Mouse (Mus musculus) embryonic stem cell, embryonic (primary cell): ENCODE results near the gene Galnt3.

ENCODE experiments used
- CTCF ChIA-PET, 4 experiments: fragments of 300-600 bp in 2 of 4; fragments of 350-600 bp in 2 of 4; sonication (Branson Sonifier 250); formaldehyde crosslinking; loops; one replicate each; lab custom pipeline; 2022; ENCODE audit warnings: inconsistent platforms in 2 of 4; lab: Charles Lee
- POLR2A ChIA-PET, 4 experiments: fragments of 300-600 bp in 2 of 4; fragments of 350-600 bp in 2 of 4; sonication (Branson Sonifier 250); formaldehyde crosslinking; loops; one replicate each; lab custom pipeline; 2022; ENCODE audit warnings: antibody characterized with exemption in 4 of 4, inconsistent platforms in 1 of 4; lab: Charles Lee

Galnt3 gene

GRCm38 (mm10) chr2:66041917-66042419, 82.8 kb downstream of the Galnt3 start:
- CTCF ChIA-PET = interaction anchor here in 3 of 4 experiments (0.6 to 1.0 kb wide), 9 partner anchors 20 to 1658 kb away, joined by 3 to 30 read pairs (median 3); no protein-coding TSS in a partner anchor
- POLR2A ChIA-PET = interaction anchor here in 1 of 4 experiments (0.6 to 1.3 kb wide), 4 partner anchors 10 to 428 kb away, joined by 3 to 4 read pairs (median 4); no protein-coding TSS in a partner anchor

- ChIA-PET CTCF (interaction anchor here (0.6 to 1.0 kb wide), 10 partner anchors 21 to 1658 kb away, joined by 3 to 30 read pairs (median 3); no protein-coding TSS in a partner anchor), POLR2A (interaction anchor here in 2 of 4 experiments (0.6 to 1.3 kb wide), 5 partner anchors 9 to 429 kb away, joined by 3 to 4 read pairs (median 3); no protein-coding TSS in a partner anchor)
These were observed 83.4 kb downstream of the Galnt3 start for GRCm38 (mm10) chr2:66041203-66041916.

GRCm38 (mm10) chr2:66040611-66041010, 84.2 kb downstream of the Galnt3 start:
- ChIA-PET CTCF (interaction anchor here in 1 of 4 experiments (0.6 kb wide), 1 partner anchor 368 kb away, joined by 3 read pairs; no protein-coding TSS in a partner anchor), POLR2A (interaction anchor here in 2 of 4 experiments (0.8 to 1.3 kb wide), 2 partner anchors 8 to 325 kb away, joined by 3 to 4 read pairs; no protein-coding TSS in a partner anchor)

GRCm38 (mm10) chr2:66034907-66035679, 89.7 kb downstream of the Galnt3 start:
- ChIA-PET POLR2A (no interaction called here), CTCF (interaction anchor here in 1 of 4 experiments (0.6 kb wide), 1 partner anchor 993 kb away, joined by 3 read pairs; no protein-coding TSS in a partner anchor)
